Mouse (Mus musculus) adrenal gland, adult 8-10 months (tissue): ENCODE measurements around the gene Gm21904. TPM values are rescaled to one million over a fixed set of nuclear protein-coding genes. Genes with fewer than 3 reads are reported as not detected.
"Not testable (repeated sequence)": the region's sequence is repeated elsewhere in the genome, so short reads cannot be mapped to it uniquely, and the experiment has no call there.

Experiments
- DNase-seq: peaks from one replicate; pipeline ENCODE4 v3.0.0; 2022
- total RNA-seq, 4 experiments: library from RNA; stranded (reverse); gene quantifications; 2 replicates each; pipeline ENCODE4 v1.2.4; 2022

Gene Gm21904
- not detected for total RNA-seq

- DNase-seq: not testable (repeated sequence)
These were observed at the start of gene Gm21904 for GRCm38 (mm10) chrY:17846166-17846565. Gm21904 (minus strand) TSS chrY:17846266.

- not testable (repeated sequence) for DNase-seq
These were observed 28.4 kb upstream of the Gm21904 start, which contains the start of the genes Gm20772 and Gm20831 for GRCm38 (mm10) chrY:17874441-17874840. Gm20772 (plus strand) TSS chrY:17874741. Gm20831 (plus strand) TSS chrY:17874741.

Other genes with a start within 250 kb of the Gm21904 start
- not detected for gene Gm20772, start 28.5 kb upstream of the Gm21904 start, total RNA-seq
- not detected for gene Gm20831, start 28.5 kb upstream of the Gm21904 start, total RNA-seq
- gene Srsy, start 91.1 kb upstream of the Gm21904 start, total RNA-seq: not detected
- not detected for gene Gm21764, start 215.5 kb upstream of the Gm21904 start, total RNA-seq
- gene Ssty1, start 242.8 kb upstream of the Gm21904 start, total RNA-seq: not detected